Mouse (Mus musculus): ENCODE measurements around the gene Dlg2.

GRCm38 (mm10) chr7:91856931-91857330 is 1380.5 kb downstream of the Dlg2 start:
- TF ChIP-seq POLR2A (IDR thresholded peaks at IDR 0.05; ENCODE audit: insufficient read depth, low read length) (no peak), CTCF (IDR thresholded peaks at IDR 0.05; ENCODE audit: low read depth, low read length) (no peak), EP300 (IDR thresholded peaks at IDR 0.05; ENCODE audit: insufficient read depth, low read depth, low read length) (no peak)

Data from ES-Bruce4 (cell line).